Mouse (Mus musculus): ENCODE measurements around the gene Greb1.

GRCm38 (mm10) chr12:16665022-16665421, 135.7 kb downstream of the Greb1 start:
- TF ChIP-seq CTCF (IDR thresholded peaks at IDR 0.05; ENCODE audit: extremely low read depth, insufficient read depth, low read length): no peak
- TF ChIP-seq POLR2A (IDR thresholded peaks at IDR 0.05; ENCODE audit: extremely low read depth, insufficient read depth, low read length): no peak

Measured in cortical plate, adult 2 months (tissue).